Mouse (Mus musculus) lung, embryonic 15.5 days (tissue): Measurements from ENCODE around the gene Ovol2. TPM values are rescaled to one million over a fixed set of nuclear protein-coding genes. Genes with fewer than 3 reads are reported as not detected.

Source experiments
- ATAC-seq: fragments of 200-750 bp; cut with Nextera tagmentation; 2 replicates; pipeline ENCODE4 v1.8.0; 2017; ENCODE audit warnings: moderate number of reproducible peaks, borderline replicate concordance; ENCODE audit not compliant: low FRiP score, low TSS enrichment; ENCODE audit errors: extremely low read depth
- H3K27ac ChIP-seq: fragments of 300-500 bp; sonication (generic); 2 replicates; pipeline ENCODE4 v1.5.1; 2015; ENCODE audit warnings: moderate library complexity, mild to moderate bottlenecking, inconsistent platforms
- H3K27me3 ChIP-seq: fragments of 300-500 bp; sonication (generic); 2 replicates; pipeline ENCODE4 v1.6.1; 2015; ENCODE audit warnings: inconsistent platforms
- H3K36me3 ChIP-seq: fragments of 300-500 bp; sonication (generic); 2 replicates; pipeline ENCODE4 v1.6.1; 2015; ENCODE audit warnings: inconsistent platforms
- H3K4me1 ChIP-seq: fragments of 300-500 bp; sonication (generic); 2 replicates; pipeline ENCODE4 v1.6.1; 2015; ENCODE audit warnings: inconsistent platforms
- H3K4me2 ChIP-seq: fragments of 300-500 bp; sonication (generic); 2 replicates; pipeline ENCODE4 v1.6.1; 2015; ENCODE audit warnings: inconsistent platforms, mild to moderate bottlenecking, moderate library complexity
- H3K4me3 ChIP-seq: fragments of 300-500 bp; sonication (generic); 2 replicates; pipeline ENCODE4 v1.5.1; 2015; ENCODE audit warnings: mild to moderate bottlenecking, inconsistent platforms
- H3K9ac ChIP-seq: fragments of 300-500 bp; sonication (generic); 2 replicates; pipeline ENCODE4 v1.6.1; 2015; ENCODE audit warnings: inconsistent platforms
- H3K9me3 ChIP-seq: fragments of 300-500 bp; sonication (generic); 2 replicates; pipeline ENCODE4 v1.6.1; 2016; ENCODE audit warnings: inconsistent platforms
- WGBS: fragments of 180-500 bp; shearing (Covaris S2); methylation state at CpG from one replicate; pipeline ENCODE4 v1.1.7; 2015; 5-methylcytosine and 5-hydroxymethylcytosine counted together
- polyA plus RNA-seq: library from polyadenylated mRNA; unstranded; fragments of >200 nt; fragmentation: Nextera tagmentation; extraction: Ambion mirVana; gene quantifications from 2 replicates; pipeline ENCODE4 v1.2.1, GENCODE M21; 2015

The Ovol2 gene
- 4.8 and 5.5 TPM in 2 replicates for polyA plus RNA-seq

DNA sequence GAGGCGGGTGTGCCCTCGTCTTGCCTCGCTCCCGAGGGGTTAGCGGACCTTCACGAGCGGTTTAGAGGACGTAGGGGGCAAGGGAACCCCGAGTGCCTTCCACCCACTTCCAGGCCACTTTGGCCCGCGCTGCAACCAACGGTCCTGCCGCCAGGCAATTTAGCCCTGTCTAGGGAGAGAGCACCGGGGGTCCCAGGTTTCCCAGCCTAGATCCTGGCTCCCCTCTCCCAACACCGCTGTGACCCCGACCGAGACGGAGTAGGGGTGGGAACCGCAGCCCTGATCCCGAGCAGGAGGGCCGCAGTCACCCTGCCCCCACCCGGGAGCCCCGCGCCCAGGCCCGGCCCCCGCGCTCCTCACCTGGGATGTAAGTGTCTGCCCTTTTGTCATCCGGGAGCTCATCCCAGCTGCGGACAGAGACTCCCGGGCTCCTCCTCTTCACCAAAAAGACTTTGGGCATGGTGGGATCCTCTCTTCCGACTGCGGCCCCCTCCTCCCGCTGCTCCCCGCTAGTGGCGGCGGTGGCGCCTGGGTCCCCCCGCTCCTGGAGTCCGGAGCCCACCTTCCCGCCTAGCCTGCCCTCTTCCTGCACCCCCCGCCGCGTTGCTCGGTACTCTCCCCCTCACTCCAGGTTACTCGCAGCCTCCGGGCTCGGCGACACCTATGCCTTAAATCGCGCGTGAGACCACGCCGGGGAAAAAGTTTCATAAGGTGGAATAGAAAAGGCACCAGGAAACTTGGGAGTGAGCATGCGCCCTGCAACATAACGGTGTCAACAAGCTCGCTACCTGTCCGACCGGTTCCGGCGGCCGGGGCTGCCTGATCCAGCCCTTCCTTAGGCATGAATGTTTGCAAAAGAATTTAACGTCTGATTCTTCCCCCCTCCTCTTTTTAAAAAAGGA is at the start of gene Ovol2:
TSS of gene Ovol2 (minus strand) at position 746 of the 902 bp plus-strand sequence.
- H3K4me1 ChIP-seq: peaks cover 32% of the 10 kb centered on the region
- H3K9ac ChIP-seq: peak within 1 kb of the TSS; percentile 43
- H3K4me3 ChIP-seq: peak within 1 kb of the TSS; percentile 58
- WGBS: 1% methylated on average over 62 of the region's 62 CpGs
- H3K27me3 ChIP-seq: peaks cover 75% of the 10 kb centered on the region
- H3K4me2 ChIP-seq: peak within 1 kb of the TSS; percentile 95
- H3K36me3 ChIP-seq: no peaks in the 10 kb centered on the region
- H3K9me3 ChIP-seq: no peaks in the 10 kb centered on the region
- H3K27ac ChIP-seq: peak within 1 kb of the TSS; percentile 56
- ATAC-seq: peak; percentile 56

DNA sequence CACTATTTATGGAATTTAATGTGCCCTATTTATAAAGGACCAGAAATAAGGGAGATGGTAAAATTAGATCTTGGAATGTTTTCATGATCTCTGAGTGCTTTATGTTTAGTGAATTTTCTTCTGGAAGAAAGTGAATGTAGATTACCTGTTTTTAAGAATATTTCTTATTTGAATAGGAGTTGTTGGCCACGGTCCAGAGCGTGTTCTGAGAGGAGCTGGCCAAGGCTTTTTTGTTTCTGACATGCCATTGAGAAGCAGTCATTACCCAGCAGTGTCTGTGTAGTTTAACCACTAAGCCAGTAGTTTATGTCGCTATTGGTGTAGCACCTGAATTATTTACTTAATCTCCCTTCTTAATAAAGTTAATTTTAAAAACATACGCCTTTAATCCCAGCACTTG is 49.8 kb upstream of the Ovol2 start:
- Histone ChIP-seq H3K4me2 (no peak overlapping the region), H3K9me3 (no peaks in the 10 kb centered on the region), H3K4me1 (no peaks in the 10 kb centered on the region), H3K9ac (no peak overlapping the region), H3K36me3 (peaks cover 81% of the 10 kb centered on the region), H3K27me3 (no peaks in the 10 kb centered on the region), H3K4me3 (no peak overlapping the region), H3K27ac (no peak overlapping the region)
- 87% methylated on average over 4 of the region's 4 CpGs for WGBS
- no peak for ATAC-seq

DNA sequence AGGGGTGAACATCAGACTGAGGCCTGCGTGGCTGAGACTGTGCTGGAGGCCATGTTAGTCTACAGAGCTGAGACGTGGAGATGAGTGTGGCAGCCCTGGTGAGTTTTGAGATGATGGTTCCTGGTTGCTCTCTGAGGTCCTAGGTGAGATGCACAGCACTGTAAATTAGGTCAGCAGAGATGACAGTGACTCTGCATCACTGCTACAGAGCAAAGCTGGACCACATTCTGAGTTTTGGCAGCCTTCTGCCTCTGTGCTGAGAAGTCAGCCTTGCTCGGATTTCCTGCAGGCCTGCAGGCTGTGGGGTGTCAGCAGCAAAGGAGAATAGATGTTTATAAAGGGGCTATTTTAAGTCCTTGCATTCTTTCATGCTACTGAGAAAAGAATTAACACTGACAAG is 49.3 kb upstream of the Ovol2 start:
- Histone ChIP-seq H3K9me3 (no peaks in the 10 kb centered on the region), H3K27ac (no peak overlapping the region), H3K36me3 (peaks cover 83% of the 10 kb centered on the region), H3K4me2 (no peak overlapping the region), H3K4me1 (no peaks in the 10 kb centered on the region), H3K4me3 (no peak overlapping the region), H3K27me3 (no peaks in the 10 kb centered on the region), H3K9ac (no peak overlapping the region)
- ATAC-seq: no peak
- 76% methylated on average over 3 of the region's 3 CpGs for WGBS

DNA sequence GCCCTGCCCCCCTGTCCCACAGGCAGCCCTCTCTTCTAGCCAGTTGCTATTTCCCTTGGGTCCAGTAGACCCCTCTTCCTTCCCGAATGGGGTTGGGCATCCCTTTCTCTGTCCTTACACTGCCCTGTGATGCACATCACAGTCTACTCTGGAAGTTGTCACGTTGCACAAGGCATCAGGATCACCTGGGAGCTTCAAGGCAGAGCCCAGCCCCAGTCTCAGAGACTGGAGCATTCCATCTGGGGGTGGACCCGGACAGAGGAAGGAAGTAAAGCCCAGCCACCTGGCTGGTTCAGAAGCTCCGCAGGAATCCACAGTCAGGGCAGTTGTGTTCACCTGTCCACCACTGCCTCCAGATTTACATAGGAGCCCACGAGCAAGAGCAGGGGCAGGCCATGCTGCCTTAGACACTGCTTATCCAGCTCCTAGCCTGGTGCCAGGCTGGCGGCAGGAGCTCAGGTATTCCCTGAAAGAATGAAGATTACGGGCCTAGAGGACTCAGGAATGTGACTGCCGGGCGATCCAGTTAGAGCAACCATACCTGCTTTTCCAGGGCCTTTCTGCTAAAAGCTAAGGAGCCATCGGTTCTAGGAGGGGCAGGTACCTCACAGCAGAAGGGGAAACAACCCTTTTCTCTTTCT is 43.2 kb upstream of the Ovol2 start:
- H3K9ac ChIP-seq: no peak overlapping the region
- no peak overlapping the region for H3K4me2 ChIP-seq
- H3K4me1 ChIP-seq: peaks cover 6% of the 10 kb centered on the region
- peaks cover 67% of the 10 kb centered on the region for H3K36me3 ChIP-seq
- H3K27me3 ChIP-seq: no peaks in the 10 kb centered on the region
- H3K9me3 ChIP-seq: no peaks in the 10 kb centered on the region
- 74% methylated on average over 10 of the region's 10 CpGs for WGBS
- ATAC-seq: no peak
- H3K27ac ChIP-seq: no peak overlapping the region
- no peak overlapping the region for H3K4me3 ChIP-seq

DNA sequence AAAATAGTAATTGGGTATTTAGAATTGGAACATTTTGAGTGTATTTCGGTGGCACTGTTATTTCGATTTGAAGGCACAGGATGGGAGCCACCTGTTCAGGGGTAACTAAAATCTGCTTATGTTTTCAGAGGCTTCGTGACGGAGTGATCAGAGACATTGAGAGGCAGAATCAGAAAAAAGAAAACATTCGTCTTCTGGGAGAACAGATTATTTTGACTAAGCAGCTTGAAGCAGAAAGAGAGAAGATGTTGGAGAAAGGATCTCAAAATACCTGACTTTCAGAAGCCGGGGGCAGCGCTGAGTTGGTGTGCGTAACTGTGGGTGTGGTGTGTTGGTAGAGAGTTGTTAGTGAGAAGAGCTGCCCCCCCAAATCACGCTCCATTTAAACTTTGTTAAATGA is 41.1 kb upstream of the Ovol2 start:
- 89% methylated on average over 9 of the region's 9 CpGs for WGBS
- Histone ChIP-seq H3K9me3 (no peaks in the 10 kb centered on the region), H3K27ac (no peak overlapping the region), H3K4me3 (no peak overlapping the region), H3K9ac (no peak overlapping the region), H3K27me3 (no peaks in the 10 kb centered on the region), H3K4me1 (peaks cover 10% of the 10 kb centered on the region), H3K4me2 (no peak overlapping the region), H3K36me3 (peaks cover 47% of the 10 kb centered on the region)
- ATAC-seq: no peak

DNA sequence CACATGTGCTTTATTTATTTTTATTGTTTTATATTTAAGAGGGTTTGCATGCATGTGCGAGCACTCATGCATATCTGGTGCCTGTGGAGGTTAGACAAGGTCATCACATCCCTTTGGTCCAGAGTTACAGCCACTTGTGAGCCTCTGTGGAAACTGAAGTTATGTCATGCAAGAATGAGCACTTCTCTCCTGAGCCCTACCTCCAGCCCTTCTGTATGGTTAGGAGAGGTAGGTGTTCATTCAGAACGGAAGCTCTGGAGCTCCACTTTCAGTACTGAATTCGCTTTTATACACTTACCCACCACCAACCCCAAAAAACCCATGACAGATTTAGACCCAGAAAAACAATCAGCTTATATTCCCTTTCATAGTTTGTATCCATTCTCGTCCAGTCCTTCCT is 39.6 kb upstream of the Ovol2 start:
- ATAC-seq: no peak
- H3K36me3 ChIP-seq: peaks cover 35% of the 10 kb centered on the region
- 88% methylated on average over 4 of the region's 4 CpGs for WGBS
- H3K4me2 ChIP-seq: no peak overlapping the region
- no peak overlapping the region for H3K9ac ChIP-seq
- H3K4me1 ChIP-seq: peaks cover 10% of the 10 kb centered on the region
- H3K4me3 ChIP-seq: no peak overlapping the region
- no peak overlapping the region for H3K27ac ChIP-seq
- H3K9me3 ChIP-seq: no peaks in the 10 kb centered on the region
- H3K27me3 ChIP-seq: no peaks in the 10 kb centered on the region

DNA sequence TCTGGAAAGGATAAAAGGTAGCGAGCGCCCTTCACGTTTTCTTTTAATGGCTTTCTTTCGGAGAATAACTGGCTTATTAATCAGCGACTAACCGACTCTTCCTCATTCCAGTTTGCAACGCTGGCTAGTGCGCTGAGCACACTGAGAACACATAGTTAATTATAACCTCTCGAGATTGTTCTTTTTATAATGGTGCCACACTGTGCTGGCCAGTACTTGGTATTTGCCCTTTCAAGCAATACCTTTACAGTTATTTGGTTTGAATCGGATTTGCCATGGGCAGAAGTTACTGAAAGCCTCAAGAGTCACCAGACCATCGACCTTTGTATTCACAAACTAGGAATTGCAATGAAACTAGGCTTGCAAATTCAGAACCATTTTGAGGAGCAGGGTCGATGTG is 37.6 kb upstream of the Ovol2 start:
- peak overlapping the region; percentile 82 for H3K9ac ChIP-seq
- WGBS: 1% methylated on average over 12 of the region's 12 CpGs
- no peaks in the 10 kb centered on the region for H3K27me3 ChIP-seq
- ATAC-seq: peak; percentile 50; the same call in 1 of the 2 replicates
- no peaks in the 10 kb centered on the region for H3K9me3 ChIP-seq
- H3K4me3 ChIP-seq: peak overlapping the region; percentile 71
- H3K36me3 ChIP-seq: peaks cover 16% of the 10 kb centered on the region
- H3K27ac ChIP-seq: peak overlapping the region; percentile 95
- H3K4me1 ChIP-seq: peaks cover 10% of the 10 kb centered on the region
- peak overlapping the region; percentile 59 for H3K4me2 ChIP-seq

DNA sequence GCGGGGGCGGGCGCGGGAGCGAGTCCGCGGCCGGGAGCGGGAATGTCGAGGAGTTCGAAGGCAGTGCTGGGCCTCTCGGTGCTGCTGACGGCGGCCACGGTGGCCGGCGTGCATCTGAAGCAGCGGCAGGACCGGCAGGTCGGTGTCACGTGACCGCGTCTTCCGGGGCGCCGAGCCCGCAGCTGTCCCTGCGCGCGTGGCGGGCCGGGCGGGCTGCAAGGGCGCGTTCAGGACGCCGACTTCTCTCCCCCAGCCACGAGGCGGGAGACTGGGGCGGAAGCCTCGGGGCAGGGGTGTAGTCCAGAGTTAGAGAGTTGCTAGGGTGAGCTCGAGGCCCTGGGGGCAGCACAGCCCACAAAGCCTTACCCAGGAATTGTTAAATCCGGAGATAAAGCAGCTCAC is 37.1 kb upstream of the Ovol2 start:
- Histone ChIP-seq H3K27me3 (no peaks in the 10 kb centered on the region), H3K27ac (peak overlapping the region; percentile 95), H3K4me2 (peak overlapping the region; percentile 59), H3K9me3 (no peaks in the 10 kb centered on the region), H3K4me1 (peaks cover 10% of the 10 kb centered on the region), H3K9ac (peak overlapping the region; percentile 82), H3K4me3 (peak overlapping the region; percentile 71), H3K36me3 (peaks cover 12% of the 10 kb centered on the region)
- under 1% methylated on average over 35 of the region's 43 CpGs for WGBS
- peak; percentile 92 for ATAC-seq

DNA sequence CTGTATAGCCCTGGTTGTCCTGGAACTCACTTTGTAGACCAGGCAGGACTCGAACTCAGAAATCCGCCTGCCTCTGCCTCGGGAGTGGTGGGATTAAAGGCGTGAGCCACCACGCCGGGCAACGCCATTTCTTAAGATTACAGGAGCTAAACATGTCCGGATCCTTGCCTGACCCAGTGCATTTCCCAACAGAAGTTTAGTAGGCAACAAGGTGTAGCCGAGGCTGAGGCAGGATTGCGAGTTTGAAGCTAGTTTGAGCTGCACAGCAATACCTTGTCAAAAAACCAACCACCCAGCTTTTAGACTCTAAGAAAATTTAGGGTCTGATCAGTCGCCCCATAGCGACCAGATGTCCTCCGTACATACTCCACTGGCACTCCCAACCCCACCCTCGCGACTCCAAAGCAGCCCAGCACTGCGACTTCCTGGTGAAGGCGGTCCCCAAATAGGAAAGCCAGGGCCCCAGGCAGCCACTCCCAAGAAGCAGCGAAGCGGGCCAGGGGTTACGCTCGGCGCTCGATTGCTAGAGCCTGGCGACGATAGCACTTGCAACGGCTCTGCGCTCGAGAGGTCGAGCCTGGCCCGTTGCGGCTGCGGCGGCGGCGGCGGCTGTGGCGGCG is 36.6 kb upstream of the Ovol2 start, which contains the start of the genes Kat14 and Pet117:
TSS of gene Kat14 (plus strand) at position 584 of the 620 bp plus-strand sequence.
TSS of gene Pet117 (plus strand) at position 597 of the 620 bp plus-strand sequence.
- H3K4me3 ChIP-seq: peak within 1 kb of the TSS; percentile 71
- peak within 1 kb of the TSS; percentile 95 for H3K27ac ChIP-seq
- H3K4me2 ChIP-seq: peak within 1 kb of the TSS; percentile 59
- 5% methylated on average over 38 of the region's 38 CpGs for WGBS
- H3K4me1 ChIP-seq: peaks cover 10% of the 10 kb centered on the region
- peak within 1 kb of the TSS; percentile 82 for H3K9ac ChIP-seq
- peaks cover 6% of the 10 kb centered on the region for H3K36me3 ChIP-seq
- ATAC-seq: peak; percentile 96
- H3K9me3 ChIP-seq: no peaks in the 10 kb centered on the region
- no peaks in the 10 kb centered on the region for H3K27me3 ChIP-seq

DNA sequence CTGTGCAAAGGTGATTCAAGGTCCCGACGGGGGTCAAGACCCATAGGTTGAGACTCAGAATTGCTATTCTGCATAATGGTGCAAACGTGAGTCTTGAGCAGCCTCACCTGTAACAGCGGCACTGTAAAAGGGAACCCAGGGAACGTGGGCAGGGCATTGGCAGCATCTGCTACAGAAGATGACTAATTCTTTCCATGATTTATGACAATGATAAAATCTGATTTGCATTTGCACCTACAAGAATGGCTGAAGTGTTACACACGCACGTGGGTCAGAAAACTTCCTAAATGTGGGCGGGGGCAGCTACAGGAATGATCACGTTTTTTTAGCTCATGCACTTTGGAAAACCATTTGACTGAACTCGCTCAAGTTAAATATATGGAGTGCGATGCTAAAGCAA is 20.9 kb upstream of the Ovol2 start:
- no peak for ATAC-seq

DNA sequence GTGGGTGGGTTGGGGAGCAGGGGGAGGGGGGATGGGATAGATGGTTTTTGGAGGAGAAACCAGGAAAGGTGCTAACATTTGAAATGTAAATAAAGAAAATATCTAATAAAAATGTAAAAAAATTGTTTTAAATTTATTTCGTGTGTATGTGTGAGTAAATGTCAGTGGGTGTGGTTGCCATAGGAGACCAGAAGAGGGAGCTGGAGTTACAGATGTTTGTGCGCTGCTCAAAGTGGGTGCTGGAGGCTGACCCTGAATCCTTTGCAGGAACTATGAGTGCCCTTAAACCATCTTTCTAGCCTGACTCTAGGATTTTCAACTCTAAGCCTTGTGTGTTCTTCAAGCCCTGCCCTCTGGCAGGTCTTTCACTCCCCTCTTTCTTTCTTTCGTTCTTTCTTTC is 16.6 kb upstream of the Ovol2 start:
- Histone ChIP-seq H3K9me3 (no peaks in the 10 kb centered on the region), H3K27ac (no peak overlapping the region), H3K4me1 (no peaks in the 10 kb centered on the region), H3K27me3 (no peaks in the 10 kb centered on the region), H3K4me3 (no peak overlapping the region), H3K9ac (no peak overlapping the region), H3K36me3 (no peaks in the 10 kb centered on the region), H3K4me2 (no peak overlapping the region)
- WGBS: 63% methylated on average over 3 of the region's 3 CpGs
- no peak for ATAC-seq

More for the DNA sequence above, 20.9 kb upstream of the Ovol2 start:
- H3K9ac ChIP-seq: no peak overlapping the region
- no peak overlapping the region for H3K27ac ChIP-seq
- WGBS: 79% methylated on average over 11 of the region's 11 CpGs
- no peaks in the 10 kb centered on the region for H3K36me3 ChIP-seq
- H3K4me2 ChIP-seq: no peak overlapping the region
- no peaks in the 10 kb centered on the region for H3K9me3 ChIP-seq
- H3K4me1 ChIP-seq: no peaks in the 10 kb centered on the region
- H3K27me3 ChIP-seq: no peaks in the 10 kb centered on the region
- no peak overlapping the region for H3K4me3 ChIP-seq
